Mouse (Mus musculus) heart, embryonic 14.5 days (tissue): ENCODE measurements around the gene 4930407I10Rik. TPM values are rescaled to one million over a fixed set of nuclear protein-coding genes. Genes with fewer than 3 reads are reported as not detected.

ENCODE experiments used
- ATAC-seq: fragments of 200-750 bp; cut with Nextera tagmentation; 2 replicates; pipeline ENCODE4 v1.8.0; 2017; ENCODE audit warnings: low read depth, moderate TSS enrichment; ENCODE audit not compliant: insufficient number of reproducible peaks, insufficient read depth, low FRiP score
- H3K27ac ChIP-seq, 2 experiments: fragments of 200-500 bp in 1 of 2; fragments of 300-500 bp in 1 of 2; sonication (generic) in 1 of 2; replicated peaks in 1 of 2; 2 replicates each; pipeline ENCODE4 v1.5.1; 2012 to 2014; ENCODE audit warnings: low read depth in 2 of 2, low read length in 2 of 2, control low read depth in 1 of 2, mild to moderate bottlenecking in 1 of 2, mixed read lengths in 1 of 2; ENCODE audit not compliant: control insufficient read depth in 1 of 2, insufficient read depth in 1 of 2
- H3K27me3 ChIP-seq: fragments of 300-500 bp; sonication (generic); 2 replicates; pipeline ENCODE4 v1.6.1; 2014; ENCODE audit warnings: mild to moderate bottlenecking, low read length, control low read depth; ENCODE audit not compliant: control insufficient read depth, insufficient read depth
- H3K36me3 ChIP-seq: fragments of 300-500 bp; sonication (generic); 2 replicates; pipeline ENCODE4 v1.6.1; 2014; ENCODE audit warnings: mild to moderate bottlenecking, control low read depth, low read length, mixed read lengths; ENCODE audit not compliant: control insufficient read depth, insufficient read depth
- H3K4me1 ChIP-seq, 2 experiments: fragments of 200-500 bp in 1 of 2; fragments of 300-500 bp in 1 of 2; sonication (generic) in 1 of 2; 2 replicates each; pipeline ENCODE4 v1.6.1; 2012 to 2014; ENCODE audit warnings: low read length in 2 of 2, control low read depth in 1 of 2, mixed read lengths in 1 of 2; ENCODE audit not compliant: control insufficient read depth in 2 of 2, insufficient read depth in 2 of 2
- H3K4me2 ChIP-seq: fragments of 300-500 bp; sonication (generic); 2 replicates; pipeline ENCODE4 v1.6.1; 2014; ENCODE audit warnings: mild to moderate bottlenecking, low read length
- H3K4me3 ChIP-seq, 2 experiments: fragments of 200-500 bp in 1 of 2; fragments of 300-500 bp in 1 of 2; sonication (generic) in 1 of 2; 2 replicates each; pipeline ENCODE4 v1.5.1; 2012 to 2014; ENCODE audit warnings: low read length in 2 of 2, mild to moderate bottlenecking in 2 of 2, control low read depth in 1 of 2, low read depth in 1 of 2, moderate library complexity in 1 of 2; ENCODE audit not compliant: control insufficient read depth in 1 of 2, insufficient read depth in 1 of 2
- H3K9ac ChIP-seq: fragments of 300-500 bp; sonication (generic); 2 replicates; pipeline ENCODE4 v1.6.1; 2014; ENCODE audit warnings: mild to moderate bottlenecking, low read length
- H3K9me3 ChIP-seq: fragments of 300-500 bp; sonication (generic); 2 replicates; pipeline ENCODE4 v1.6.1; 2016; ENCODE audit warnings: low read length, control low read depth; ENCODE audit not compliant: control insufficient read depth
- WGBS: fragments of 180-500 bp; shearing (Covaris S2); extraction: QIAGEN DNeasy Blood & Tissue Kit; methylation state at CpG from one replicate; pipeline ENCODE4 v1.1.7; 2014; 5-methylcytosine and 5-hydroxymethylcytosine counted together
- polyA plus RNA-seq: library from polyadenylated mRNA; unstranded; fragments of >200 nt; fragmentation: Nextera tagmentation; extraction: Ambion mirVana; gene quantifications from 2 replicates; pipeline ENCODE4 v1.2.1, GENCODE M21; 2014

Gene 4930407I10Rik
- polyA plus RNA-seq, 1 experiment from 2014 or later: not detected

- Histone ChIP-seq H3K27ac (peak overlapping the region; percentile 54 to 55; a peak in 3 of 4 replicates), H3K27me3 (no peaks in the 10 kb centered on the region), H3K9me3 (no peaks in the 10 kb centered on the region), H3K4me2 (no peak overlapping the region), H3K4me3 (no peak overlapping the region), H3K4me1 (peaks cover 4 to 24% of the 10 kb centered on the region in 2 experiments), H3K36me3 (peaks cover 42% of the 10 kb centered on the region), H3K9ac (no peak overlapping the region)
- 49% methylated on average over 3 of the region's 3 CpGs for WGBS
- no peak for ATAC-seq
Measured at GRCm38 (mm10) chr15:82019288-82019687, 39.7 kb upstream of the 4930407I10Rik start.

- peaks cover 74% of the 10 kb centered on the region for H3K36me3 ChIP-seq
- WGBS: 60% methylated on average over 13 of the region's 13 CpGs
Measured at GRCm38 (mm10) chr15:82022535-82023088, 36.3 kb upstream of the 4930407I10Rik start.

GRCm38 (mm10) chr15:82023965-82024635 is 34.9 kb upstream of the 4930407I10Rik start:
- peaks cover 84% of the 10 kb centered on the region for H3K36me3 ChIP-seq
- no peak for ATAC-seq
- H3K27me3 ChIP-seq: no peaks in the 10 kb centered on the region
- no peak overlapping the region for H3K27ac ChIP-seq
- no peak overlapping the region for H3K9ac ChIP-seq
- H3K4me2 ChIP-seq: no peak overlapping the region
- H3K4me1 ChIP-seq: peaks cover 4 to 8% of the 10 kb centered on the region in 2 experiments; a peak in 3 of 4 replicates
- no peaks in the 10 kb centered on the region for H3K9me3 ChIP-seq
- 91% methylated on average over 6 of the region's 6 CpGs for WGBS
- H3K4me3 ChIP-seq: no peak overlapping the region

More at GRCm38 (mm10) chr15:82022535-82023088, 36.3 kb upstream of the 4930407I10Rik start:
- peaks cover 4 to 10% of the 10 kb centered on the region in 2 experiments; a peak in 3 of 4 replicates for H3K4me1 ChIP-seq
- no peaks in the 10 kb centered on the region for H3K27me3 ChIP-seq
- ATAC-seq: no peak
- H3K27ac ChIP-seq: no peak overlapping the region
- no peak overlapping the region for H3K9ac ChIP-seq
- H3K4me3 ChIP-seq: no peak overlapping the region
- H3K4me2 ChIP-seq: no peak overlapping the region
- no peaks in the 10 kb centered on the region for H3K9me3 ChIP-seq

GRCm38 (mm10) chr15:82027276-82027675 is 31.7 kb upstream of the 4930407I10Rik start:
- no peaks in the 10 kb centered on the region for H3K9me3 ChIP-seq
- peaks cover 2 to 5% of the 10 kb centered on the region in 2 experiments; a peak in 1 of 4 replicates for H3K4me1 ChIP-seq
- 96% methylated on average over 7 of the region's 7 CpGs for WGBS
- H3K27me3 ChIP-seq: no peaks in the 10 kb centered on the region
- peaks cover 98% of the 10 kb centered on the region for H3K36me3 ChIP-seq
- H3K4me2 ChIP-seq: no peak overlapping the region
- no peak for ATAC-seq
- no peak overlapping the region for H3K4me3 ChIP-seq
- no peak overlapping the region for H3K27ac ChIP-seq
- no peak overlapping the region for H3K9ac ChIP-seq

GRCm38 (mm10) chr15:82027726-82028125 is 31.2 kb upstream of the 4930407I10Rik start:
- Histone ChIP-seq H3K27ac (no peak overlapping the region), H3K4me2 (no peak overlapping the region), H3K4me1 (peaks cover 1 to 2% of the 10 kb centered on the region in 2 experiments; a peak in 1 of 4 replicates), H3K4me3 (no peak overlapping the region), H3K36me3 (peaks cover 97% of the 10 kb centered on the region), H3K9me3 (no peaks in the 10 kb centered on the region), H3K9ac (no peak overlapping the region), H3K27me3 (no peaks in the 10 kb centered on the region)
- WGBS: 86% methylated on average over 7 of the region's 7 CpGs
- ATAC-seq: no peak

GRCm38 (mm10) chr15:82032386-82032785 is 26.6 kb upstream of the 4930407I10Rik start:
- Histone ChIP-seq H3K9me3 (no peaks in the 10 kb centered on the region), H3K4me2 (no peak overlapping the region), H3K27me3 (no peaks in the 10 kb centered on the region), H3K4me1 (no peaks in the 10 kb centered on the region), H3K36me3 (peaks cover 75% of the 10 kb centered on the region), H3K9ac (no peak overlapping the region), H3K27ac (no peak overlapping the region), H3K4me3 (no peak overlapping the region)
- ATAC-seq: no peak
- 90% methylated on average over 7 of the region's 7 CpGs for WGBS

- no peak within 1 kb of the TSS for H3K9ac ChIP-seq
- H3K36me3 ChIP-seq: peaks cover 76% of the 10 kb centered on the region
- no peaks in the 10 kb centered on the region for H3K9me3 ChIP-seq
- no peak within 1 kb of the TSS for H3K4me2 ChIP-seq
- H3K27me3 ChIP-seq: no peaks in the 10 kb centered on the region
- WGBS: 88% methylated on average over 4 of the region's 4 CpGs
- no peaks in the 10 kb centered on the region for H3K4me1 ChIP-seq
- no peak for ATAC-seq
- H3K4me3 ChIP-seq: no peak within 1 kb of the TSS
- H3K27ac ChIP-seq: no peak within 1 kb of the TSS
Measured at GRCm38 (mm10) chr15:82033762-82034161, 25.2 kb upstream of the 4930407I10Rik start, which contains the start of gene Desi1. Desi1 (minus strand) TSS chr15:82033862.
